Mouse (Mus musculus) kidney, adult 2 months (tissue): ENCODE results near the gene Ubl7.

ENCODE experiments used
- CTCF ChIP-seq: fragments of 200-500 bp; conservative IDR thresholded peaks from 2 replicates; pipeline ENCODE4 v1.5.1; 2011; ENCODE audit warnings: low read depth, mild to moderate bottlenecking, control low read depth, low read length, moderate library complexity, mixed read lengths; ENCODE audit not compliant: insufficient read depth, insufficient read length
- POLR2A ChIP-seq: fragments of 200-500 bp; IDR thresholded peaks from one replicate; pipeline ENCODE4 v1.6.1; 2011; ENCODE audit warnings: low read depth, low read length, control low read depth

DNA sequence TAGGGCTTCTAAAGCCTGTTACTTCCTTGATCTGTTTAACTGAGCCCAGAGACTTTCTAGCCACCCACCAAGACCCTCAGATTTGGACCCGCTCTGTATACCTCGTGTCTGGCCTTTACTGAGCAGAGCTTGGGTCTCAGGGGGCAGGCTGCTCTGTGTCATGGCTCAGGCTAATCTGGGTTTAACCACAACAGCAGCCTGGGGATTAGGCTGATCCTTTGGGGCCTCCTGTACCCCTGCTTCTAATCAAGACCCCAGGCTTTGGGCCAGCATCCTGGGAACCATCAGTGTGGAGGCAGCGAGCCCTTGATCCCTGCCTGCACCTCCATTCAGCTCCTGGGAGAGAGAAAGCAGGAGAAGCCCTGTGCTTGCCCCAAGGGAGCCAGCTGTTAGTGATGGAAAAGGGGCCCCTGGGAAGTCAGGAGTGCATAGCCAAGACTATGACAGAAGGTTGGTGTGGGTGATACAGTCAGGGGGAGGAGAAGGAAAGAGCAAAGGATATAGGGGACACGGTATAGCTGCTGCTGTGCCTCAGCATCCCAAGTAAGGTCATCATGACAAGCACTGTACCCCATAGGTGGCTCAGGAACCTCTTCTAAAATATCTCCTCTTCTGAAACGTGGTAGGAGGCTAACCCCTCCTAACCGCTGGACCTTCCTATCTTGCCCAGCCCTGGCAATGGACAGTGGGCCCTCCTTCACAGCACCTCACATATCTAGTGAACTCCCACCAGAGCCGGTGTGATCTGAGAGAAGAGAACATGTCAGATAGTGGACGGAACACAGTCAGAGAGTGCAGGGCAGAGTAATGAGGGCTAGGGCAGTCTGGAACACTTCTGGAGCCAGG, 35.2 kb downstream of the Ubl7 start:
- no peak for TF ChIP-seq CTCF
- TF ChIP-seq POLR2A, result no peak
